Comparison of ENCODE assay signal across 12 mouse cellular contexts in genomic region chr13:99411761-99412160, GRCm38 (mm10).
A peak's percentile ranks its signal among the peaks of the same experiment; 100 is the strongest.
DNase-seq lines count a peak whose midpoint lies in the region; ATAC-seq lines count a peak whose summit lies in the region.
"Had no signal": no experiment of that assay in that cellular context is flagged by ENCODE, and none has a peak within 500 bp of the region (broad histone marks: within the 10 kb centered on the region; RNA-seq: fewer than 3 reads in every experiment).

No protein-coding gene starts in this region.

- peak overlapping the region; percentile 66; the same call in 1 of the 2 replicates for H3K27ac ChIP-seq in forebrain, embryonic 12.5 days
- H3K27ac ChIP-seq in forebrain, embryonic 15.5 days (replicated peaks) = no peak overlapping the region
- peak overlapping the region; percentile 78 for H3K27ac ChIP-seq in kidney, embryonic 15.5 days

- peaks cover 38% of the 10 kb centered on the region for H3K4me1 ChIP-seq in forebrain, embryonic 12.5 days
- H3K4me1 ChIP-seq in forebrain, embryonic 15.5 days = peaks cover 30% of the 10 kb centered on the region
- peaks cover 45% of the 10 kb centered on the region for H3K4me1 ChIP-seq in kidney, embryonic 15.5 days

- no peak for DNase-seq in kidney, postnatal 25 days
- peak; percentile 78 for DNase-seq in adrenal gland, postnatal 10 days
- DNase-seq in cerebellum, postnatal 25 days = peak; percentile 56 to 76
- no peak for DNase-seq in left cerebral cortex, adult 8-10 months (ENCODE audit: low spot score in 2 of 2)
- no peak for DNase-seq in right cerebral cortex, postnatal 14 days
- DNase-seq: B cell, adult 2 months; lung, postnatal 10 days had no signal

- H3K36me3 ChIP-seq in forebrain, embryonic 12.5 days (replicated peaks) = peaks cover 47% of the 10 kb centered on the region
- peaks cover 14% of the 10 kb centered on the region; the same call in 1 of the 2 replicates for H3K36me3 ChIP-seq in forebrain, embryonic 15.5 days
- peaks cover 62% of the 10 kb centered on the region for H3K36me3 ChIP-seq in kidney, embryonic 15.5 days

- WGBS in forebrain, embryonic 12.5 days = 91% methylated on average over 3 of the region's 3 CpGs
- WGBS in forebrain, embryonic 15.5 days = 91% methylated on average over 3 of the region's 3 CpGs
- 93% methylated on average over 3 of the region's 3 CpGs for WGBS in kidney, embryonic 15.5 days

- no peak overlapping the region for H3K4me3 ChIP-seq in forebrain, embryonic 12.5 days (replicated peaks)
- no peak overlapping the region for H3K4me3 ChIP-seq in forebrain, embryonic 15.5 days
- no peak overlapping the region for H3K4me3 ChIP-seq in kidney, embryonic 15.5 days (replicated peaks)
- H3K4me3 ChIP-seq: limb, embryonic 15.5 days had no signal

- no peaks in the 10 kb centered on the region for H3K9me3 ChIP-seq in forebrain, embryonic 12.5 days
- no peaks in the 10 kb centered on the region for H3K9me3 ChIP-seq in forebrain, embryonic 15.5 days
- H3K9me3 ChIP-seq in kidney, embryonic 15.5 days (replicated peaks) = no peaks in the 10 kb centered on the region
- H3K9me3 ChIP-seq: limb, embryonic 15.5 days had no signal

- H3K9ac ChIP-seq in forebrain, embryonic 12.5 days = no peak overlapping the region
- H3K9ac ChIP-seq in forebrain, embryonic 15.5 days (replicated peaks) = no peak overlapping the region
- H3K9ac ChIP-seq in kidney, embryonic 15.5 days = no peak overlapping the region
- H3K9ac ChIP-seq: hindbrain, embryonic 14.5 days; limb, embryonic 15.5 days had no signal

- no peaks in the 10 kb centered on the region for H3K27me3 ChIP-seq in forebrain, embryonic 12.5 days
- no peaks in the 10 kb centered on the region for H3K27me3 ChIP-seq in forebrain, embryonic 15.5 days
- H3K27me3 ChIP-seq in kidney, embryonic 15.5 days = no peaks in the 10 kb centered on the region
- H3K27me3 ChIP-seq: limb, embryonic 15.5 days had no signal

- no peak overlapping the region for H3K4me2 ChIP-seq in forebrain, embryonic 12.5 days
- no peak overlapping the region for H3K4me2 ChIP-seq in forebrain, embryonic 15.5 days (replicated peaks)
- no peak overlapping the region for H3K4me2 ChIP-seq in kidney, embryonic 15.5 days
- H3K4me2 ChIP-seq: hindbrain, embryonic 14.5 days; limb, embryonic 15.5 days had no signal

- ATAC-seq in forebrain, embryonic 12.5 days (ENCODE audit: low FRiP score) = no peak
- no peak for ATAC-seq in forebrain, embryonic 15.5 days (replicated peaks)
- no peak for ATAC-seq in kidney, embryonic 15.5 days (replicated peaks; ENCODE audit: low FRiP score)

Comparison
In these comparisons a context has a peak if more than half of its experiments do, and no peak if none do; other contexts are left out.
1. DNase-seq: peak in adrenal gland, postnatal 10 days (single experiment) and cerebellum, postnatal 25 days (2 of 2); none in kidney, postnatal 25 days (0 of 2), left cerebral cortex, adult 8-10 months (0 of 2) and right cerebral cortex, postnatal 14 days (single experiment).